Mouse (Mus musculus) kidney, embryonic 14.5 days (tissue): ENCODE measurements around the gene Sun2. TPM values are rescaled to one million over a fixed set of nuclear protein-coding genes. Genes with fewer than 3 reads are reported as not detected.

ENCODE experiments used
- ATAC-seq: fragments of 200-750 bp; cut with Nextera tagmentation; 2 replicates; pipeline ENCODE4 v1.8.0; 2017; ENCODE audit warnings: moderate number of reproducible peaks, mild to moderate bottlenecking, moderate TSS enrichment, moderate library complexity; ENCODE audit not compliant: low FRiP score, low TSS enrichment
- H3K27ac ChIP-seq: fragments of 300-500 bp; sonication (generic); 2 replicates; pipeline ENCODE4 v1.5.1; 2014; ENCODE audit warnings: low read depth, mild to moderate bottlenecking, low read length, moderate library complexity, mixed read lengths
- H3K27me3 ChIP-seq: fragments of 300-500 bp; sonication (generic); 2 replicates; pipeline ENCODE4 v1.6.1; 2014; ENCODE audit warnings: mild to moderate bottlenecking, low read length; ENCODE audit not compliant: control insufficient read depth, insufficient read depth
- H3K36me3 ChIP-seq: fragments of 300-500 bp; sonication (generic); 2 replicates; pipeline ENCODE4 v1.6.1; 2014; ENCODE audit warnings: low read length, mixed read lengths; ENCODE audit not compliant: control insufficient read depth, insufficient read depth
- H3K4me1 ChIP-seq: fragments of 300-500 bp; sonication (generic); 2 replicates; pipeline ENCODE4 v1.6.1; 2014; ENCODE audit warnings: low read length, mixed read lengths; ENCODE audit not compliant: control insufficient read depth, insufficient read depth
- H3K4me2 ChIP-seq: fragments of 300-500 bp; sonication (generic); replicated peaks from 2 replicates; pipeline ENCODE4 v1.6.1; 2014; ENCODE audit warnings: low read depth, mild to moderate bottlenecking, low read length
- H3K4me3 ChIP-seq: fragments of 300-500 bp; sonication (generic); 2 replicates; pipeline ENCODE4 v1.5.1; 2014; ENCODE audit warnings: mild to moderate bottlenecking, low read length
- H3K9ac ChIP-seq: fragments of 300-500 bp; sonication (generic); 2 replicates; pipeline ENCODE4 v1.6.1; 2014; ENCODE audit warnings: low read depth, mild to moderate bottlenecking, low read length, moderate library complexity
- H3K9me3 ChIP-seq: fragments of 300-500 bp; sonication (generic); 2 replicates; pipeline ENCODE4 v1.6.1; 2016; ENCODE audit warnings: low read length; ENCODE audit not compliant: control insufficient read depth
- WGBS: fragments of 180-500 bp; shearing (Covaris S2); extraction: QIAGEN DNeasy Blood & Tissue Kit; methylation state at CpG from one replicate; pipeline ENCODE4 v1.1.7; 2014; 5-methylcytosine and 5-hydroxymethylcytosine counted together
- polyA plus RNA-seq: library from polyadenylated mRNA; unstranded; fragments of >200 nt; fragmentation: Nextera tagmentation; extraction: Ambion mirVana; gene quantifications from 2 replicates; pipeline ENCODE4 v1.2.1, GENCODE M21; 2014

The Sun2 gene
- polyA plus RNA-seq, 1 experiment from 2014 or later = 6.9 TPM

DNA sequence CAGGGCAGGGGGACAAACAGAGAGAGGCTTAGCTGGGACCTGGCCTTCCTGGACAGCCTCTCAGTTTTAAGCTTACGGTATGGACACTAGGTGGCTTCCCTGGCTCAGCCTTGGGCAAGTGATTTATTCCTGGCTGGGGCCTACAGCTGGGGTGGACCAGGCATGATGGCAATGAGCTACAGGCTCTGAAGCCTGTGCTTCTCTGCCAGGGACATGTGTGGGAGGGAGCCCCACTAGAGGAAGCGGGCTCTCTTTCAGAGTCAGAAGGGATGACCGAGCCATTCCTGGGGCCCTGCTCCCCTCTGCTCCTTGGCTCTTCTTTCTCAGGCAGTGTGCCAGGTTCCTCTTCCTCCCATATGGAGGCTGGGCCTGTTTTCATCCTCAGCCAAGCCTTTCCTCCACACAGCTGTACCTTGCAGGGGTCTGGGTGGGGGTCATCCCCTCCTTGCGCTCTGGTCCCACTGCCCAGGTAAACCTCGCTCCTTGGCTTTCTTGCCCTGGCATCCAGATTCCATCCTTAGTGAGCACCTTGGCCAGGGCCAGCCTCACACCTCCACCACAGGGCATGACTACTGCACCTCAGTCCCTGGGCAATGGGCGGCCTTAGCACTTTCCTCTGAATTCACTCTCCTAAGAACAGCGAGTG, 21.4 kb upstream of the Sun2 start:
- no peak overlapping the region for H3K4me2 ChIP-seq
- no peak overlapping the region for H3K27ac ChIP-seq
- 80% methylated on average over 7 of the region's 7 CpGs for WGBS
- H3K27me3 ChIP-seq = no peaks in the 10 kb centered on the region
- no peak for ATAC-seq
- H3K9me3 ChIP-seq = no peaks in the 10 kb centered on the region
- H3K36me3 ChIP-seq = peaks cover 30% of the 10 kb centered on the region
- no peak overlapping the region for H3K4me3 ChIP-seq
- no peak overlapping the region for H3K9ac ChIP-seq
- H3K4me1 ChIP-seq = no peaks in the 10 kb centered on the region

DNA sequence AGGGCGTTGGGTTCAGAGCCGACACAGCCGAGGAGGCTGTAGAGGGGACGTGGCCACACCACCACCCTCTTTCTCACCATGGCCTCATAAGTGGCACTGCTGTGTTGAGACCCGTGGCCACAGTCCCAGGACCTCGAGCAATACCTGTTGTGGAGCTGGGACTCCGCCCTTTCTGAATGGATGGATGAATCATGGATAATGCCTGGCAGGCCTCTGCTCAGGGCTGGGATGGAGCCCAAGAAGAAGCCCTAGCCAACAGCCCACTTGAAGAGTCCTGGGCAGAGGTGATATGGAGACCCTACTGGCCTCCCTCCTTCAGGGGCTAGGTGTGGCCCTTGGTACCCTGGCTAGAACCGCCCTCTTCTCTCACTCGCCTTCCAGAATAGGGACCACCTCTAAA, 20.7 kb upstream of the Sun2 start:
- no peak for ATAC-seq
- Histone ChIP-seq H3K9ac (no peak overlapping the region), H3K4me2 (no peak overlapping the region), H3K4me1 (no peaks in the 10 kb centered on the region), H3K27ac (no peak overlapping the region), H3K4me3 (no peak overlapping the region), H3K36me3 (peaks cover 30% of the 10 kb centered on the region), H3K9me3 (no peaks in the 10 kb centered on the region), H3K27me3 (no peaks in the 10 kb centered on the region)
- 95% methylated on average over 9 of the region's 9 CpGs for WGBS

DNA sequence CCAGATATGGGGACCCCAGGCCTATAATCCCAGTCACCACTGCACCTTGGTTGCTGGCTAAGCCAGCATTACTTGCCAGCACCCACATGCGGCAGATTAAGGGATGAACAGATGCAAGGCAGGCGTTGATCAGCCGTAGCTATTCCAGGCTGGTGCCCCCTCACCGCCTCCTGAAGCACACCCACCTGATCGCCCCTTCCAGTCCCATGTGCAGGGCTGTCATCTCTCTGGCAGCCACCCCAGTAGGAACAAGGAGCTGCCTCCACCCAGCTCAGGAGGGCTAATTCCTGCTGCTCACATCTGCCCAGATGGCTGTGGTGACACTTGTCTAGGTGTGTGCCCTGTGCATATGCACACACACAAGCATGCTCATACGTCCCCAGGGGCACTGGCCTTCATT, 18.6 kb upstream of the Sun2 start:
- Histone ChIP-seq H3K9me3 (no peaks in the 10 kb centered on the region), H3K27me3 (no peaks in the 10 kb centered on the region), H3K27ac (no peak overlapping the region), H3K4me3 (no peak overlapping the region), H3K36me3 (peaks cover 30% of the 10 kb centered on the region), H3K4me1 (no peaks in the 10 kb centered on the region), H3K9ac (no peak overlapping the region), H3K4me2 (no peak overlapping the region)
- ATAC-seq = no peak
- 91% methylated on average over 6 of the region's 6 CpGs for WGBS

DNA sequence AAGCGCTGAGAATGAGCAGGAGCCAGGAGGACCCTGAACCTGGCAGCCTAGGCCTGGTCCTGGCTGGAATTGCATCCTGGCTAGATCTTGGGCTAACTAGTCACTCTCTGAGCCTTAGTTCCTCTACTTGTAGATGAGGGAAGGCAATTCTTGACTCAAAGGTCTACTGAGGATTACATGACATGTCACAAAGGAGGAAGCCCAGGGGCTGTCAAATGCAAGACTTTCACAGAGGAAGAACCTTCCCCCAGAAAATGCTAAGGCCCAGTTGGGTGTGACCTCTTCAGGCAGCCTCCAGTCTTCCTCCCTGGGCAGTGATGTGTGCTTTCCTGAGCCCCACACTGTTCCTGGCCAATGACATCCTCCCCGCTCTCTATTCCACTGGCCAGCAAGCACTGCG, 14.8 kb upstream of the Sun2 start:
- Histone ChIP-seq H3K4me3 (no peak overlapping the region), H3K4me2 (no peak overlapping the region), H3K9me3 (no peaks in the 10 kb centered on the region), H3K9ac (no peak overlapping the region), H3K36me3 (peaks cover 7% of the 10 kb centered on the region; the same call in 1 of the 2 replicates), H3K4me1 (no peaks in the 10 kb centered on the region), H3K27ac (no peak overlapping the region), H3K27me3 (no peaks in the 10 kb centered on the region)
- no peak for ATAC-seq
- 97% methylated on average over 3 of the region's 3 CpGs for WGBS

DNA sequence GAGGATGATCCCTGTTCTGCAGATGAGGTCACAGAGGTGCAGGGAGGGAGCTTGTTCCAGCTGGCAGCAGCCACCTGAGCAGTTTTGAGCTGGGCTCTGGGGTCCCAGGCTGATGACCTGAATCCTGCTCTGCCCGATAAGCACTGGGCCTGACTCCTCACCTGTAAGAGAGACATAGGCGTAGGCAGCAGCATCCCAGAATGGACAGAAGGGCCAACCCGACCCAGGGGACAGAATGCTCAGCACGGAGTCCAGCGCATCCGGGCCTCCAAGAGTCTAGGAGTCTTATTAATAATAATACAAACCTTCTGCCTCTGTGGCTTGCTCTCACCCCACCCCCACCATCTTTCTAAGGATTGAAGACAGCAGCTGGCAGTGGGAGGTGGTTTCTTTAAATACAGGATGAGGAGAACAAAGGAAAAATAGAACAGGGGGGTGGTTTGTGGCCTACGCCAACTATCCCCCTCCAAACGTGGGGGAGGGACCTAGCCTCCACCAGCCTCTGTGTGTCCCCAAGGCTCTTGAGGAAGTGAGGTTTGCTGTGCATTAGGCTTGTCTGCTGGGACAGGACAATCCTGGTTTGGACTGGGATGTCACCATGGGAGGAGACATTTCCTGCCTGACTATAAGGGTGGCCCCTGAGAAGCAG, 13.8 kb upstream of the Sun2 start:
- 74% methylated on average over 8 of the region's 8 CpGs for WGBS
- Histone ChIP-seq H3K4me2 (no peak overlapping the region), H3K9me3 (no peaks in the 10 kb centered on the region), H3K4me1 (no peaks in the 10 kb centered on the region), H3K36me3 (no peaks in the 10 kb centered on the region), H3K4me3 (no peak overlapping the region), H3K9ac (no peak overlapping the region), H3K27ac (no peak overlapping the region), H3K27me3 (no peaks in the 10 kb centered on the region)
- no peak for ATAC-seq

DNA sequence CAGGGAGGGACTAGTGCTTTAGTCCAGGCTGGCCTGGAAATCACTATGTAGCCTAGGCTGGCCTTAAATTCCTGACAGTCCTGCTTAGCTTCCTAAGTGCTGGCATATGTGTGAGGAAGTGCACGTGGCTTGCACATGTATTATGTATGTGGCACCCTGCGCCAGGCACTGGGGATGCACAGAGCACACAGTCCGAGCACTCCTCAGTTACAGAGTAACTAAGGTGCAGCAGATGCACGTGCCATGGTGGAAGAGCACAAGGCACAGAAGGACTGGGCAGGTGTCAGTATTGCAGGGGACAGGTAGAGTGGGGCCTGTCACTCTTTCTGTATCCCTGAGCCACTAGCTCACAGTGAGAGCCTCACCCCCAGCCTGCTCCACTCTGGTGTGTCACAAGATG, 12.8 kb upstream of the Sun2 start:
- Histone ChIP-seq H3K4me2 (no peak overlapping the region), H3K9ac (no peak overlapping the region), H3K27me3 (no peaks in the 10 kb centered on the region), H3K4me3 (no peak overlapping the region), H3K36me3 (no peaks in the 10 kb centered on the region), H3K9me3 (no peaks in the 10 kb centered on the region), H3K27ac (no peak overlapping the region), H3K4me1 (no peaks in the 10 kb centered on the region)
- WGBS = 83% methylated on average over 4 of the region's 4 CpGs
- no peak for ATAC-seq

DNA sequence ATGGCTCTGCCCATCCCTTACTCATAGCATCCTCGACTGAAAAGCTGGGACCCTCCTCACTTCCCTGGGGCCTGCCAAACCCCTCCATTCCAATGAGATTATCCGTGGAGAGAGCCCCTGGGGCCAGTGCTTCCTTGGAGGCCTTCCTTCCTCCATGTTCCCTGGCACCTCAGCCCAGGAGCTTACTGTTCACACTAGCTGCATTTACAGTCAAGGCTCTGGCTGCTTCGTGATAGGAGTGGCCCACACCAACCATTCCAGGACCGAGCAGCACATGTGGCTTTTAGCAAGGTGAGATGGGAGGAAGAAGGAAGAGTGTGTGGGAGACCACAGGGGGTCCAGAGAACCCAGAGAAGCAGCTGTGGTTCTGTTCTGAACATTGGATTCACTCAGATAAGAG, 11.5 kb upstream of the Sun2 start:
- Histone ChIP-seq H3K36me3 (no peaks in the 10 kb centered on the region), H3K9ac (no peak overlapping the region), H3K27ac (no peak overlapping the region), H3K27me3 (no peaks in the 10 kb centered on the region), H3K4me2 (no peak overlapping the region), H3K4me1 (no peaks in the 10 kb centered on the region), H3K9me3 (no peaks in the 10 kb centered on the region), H3K4me3 (no peak overlapping the region)
- WGBS = 64% methylated on average over 4 of the region's 4 CpGs
- no peak for ATAC-seq

DNA sequence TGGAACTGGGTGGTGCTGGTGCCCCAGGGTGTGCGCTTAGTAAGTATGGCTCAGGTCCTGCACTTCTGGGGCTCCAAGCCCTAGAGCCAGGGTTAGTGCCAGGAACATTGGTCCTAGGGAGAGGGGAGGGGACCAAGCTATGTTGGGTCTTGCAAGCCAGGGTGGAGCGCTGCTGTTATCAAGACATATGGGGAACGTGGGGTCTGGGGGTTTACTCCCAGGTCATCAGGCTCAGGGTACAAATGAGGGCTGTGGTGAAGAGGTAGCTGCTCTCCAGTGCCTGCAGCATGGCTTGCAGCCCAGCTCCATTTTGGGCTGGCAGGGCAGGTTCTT, 11.1 kb upstream of the Sun2 start:
- Histone ChIP-seq H3K27me3 (no peaks in the 10 kb centered on the region), H3K9me3 (no peaks in the 10 kb centered on the region), H3K36me3 (no peaks in the 10 kb centered on the region), H3K27ac (no peak overlapping the region), H3K4me3 (no peak overlapping the region), H3K9ac (no peak overlapping the region), H3K4me1 (no peaks in the 10 kb centered on the region), H3K4me2 (no peak overlapping the region)
- peak; percentile 17; the same call in 1 of the 2 replicates for ATAC-seq
- WGBS = 90% methylated on average over 3 of the region's 3 CpGs

DNA sequence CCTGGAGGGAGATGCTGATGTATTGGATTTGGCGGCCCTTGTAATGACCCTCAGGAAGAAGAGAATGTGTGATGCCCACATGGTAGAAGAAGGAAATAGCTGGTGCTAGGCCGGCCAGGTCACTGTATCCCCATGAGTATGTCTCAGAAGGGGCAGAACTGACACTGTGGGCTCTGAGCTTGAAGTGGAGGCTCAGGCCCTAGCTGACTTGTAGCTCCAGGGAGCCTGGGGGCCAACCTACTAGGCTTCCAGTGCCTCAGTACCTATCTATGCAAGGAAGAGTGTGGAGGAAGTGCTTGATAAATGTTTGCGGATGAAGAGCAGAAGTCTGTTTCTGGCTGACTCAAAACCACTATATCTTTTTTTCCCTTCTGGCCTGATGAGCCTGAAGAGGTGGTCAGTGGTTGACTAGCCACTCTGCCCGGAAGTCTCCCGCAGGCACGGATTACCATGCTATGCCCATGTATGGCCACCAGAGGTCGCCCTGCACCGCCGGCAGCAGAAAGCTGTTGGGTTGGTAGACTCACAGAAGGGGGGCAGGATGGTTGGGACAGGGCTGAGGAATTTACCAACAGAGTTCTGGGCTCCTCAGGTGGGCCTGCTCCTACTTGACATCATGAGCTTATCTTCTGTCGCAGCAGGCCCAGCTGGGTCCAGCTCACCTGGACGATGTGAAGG, 10.5 kb upstream of the Sun2 start:
- Histone ChIP-seq H3K4me1 (no peaks in the 10 kb centered on the region), H3K36me3 (no peaks in the 10 kb centered on the region), H3K9ac (no peak overlapping the region), H3K4me2 (no peak overlapping the region), H3K27ac (no peak overlapping the region; the same call in 1 of the 2 replicates), H3K27me3 (no peaks in the 10 kb centered on the region), H3K4me3 (no peak overlapping the region), H3K9me3 (no peaks in the 10 kb centered on the region)
- peak; percentile 53; the same call in 1 of the 2 replicates for ATAC-seq
- 25% methylated on average over 11 of the region's 11 CpGs for WGBS
